Mouse (Mus musculus): ENCODE measurements around the gene Chmp5.

DNA sequence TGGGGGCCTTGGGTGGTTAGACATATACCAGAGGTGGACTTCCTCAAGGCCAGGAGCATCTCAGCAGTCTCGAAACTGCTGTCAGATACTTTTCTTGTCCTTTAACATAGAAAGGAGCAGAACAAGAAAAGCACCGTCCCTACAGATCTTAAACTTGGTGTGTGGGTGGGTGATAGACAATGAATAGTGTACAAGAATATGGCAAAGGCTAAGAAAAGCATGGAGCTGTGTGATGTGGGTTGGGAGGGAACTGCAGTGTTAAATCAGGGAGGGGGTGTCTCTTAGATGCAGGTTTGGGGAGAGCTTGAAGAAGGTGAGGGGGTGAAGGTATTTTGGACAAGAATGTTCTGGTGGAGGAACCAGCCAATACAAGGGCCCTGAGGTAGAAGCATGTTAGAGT lies 27.6 kb upstream of the Chmp5 start:
- TF ChIP-seq CTCF (IDR thresholded peaks at IDR 0.05; ENCODE audit: borderline replicate concordance, insufficient read depth, low read depth, low read length) (no peak), POLR2A (IDR thresholded peaks at IDR 0.05; ENCODE audit: borderline replicate concordance, insufficient read depth, low read length) (no peak)
